Mouse (Mus musculus): ENCODE results near the gene Fosl1.

DNA sequence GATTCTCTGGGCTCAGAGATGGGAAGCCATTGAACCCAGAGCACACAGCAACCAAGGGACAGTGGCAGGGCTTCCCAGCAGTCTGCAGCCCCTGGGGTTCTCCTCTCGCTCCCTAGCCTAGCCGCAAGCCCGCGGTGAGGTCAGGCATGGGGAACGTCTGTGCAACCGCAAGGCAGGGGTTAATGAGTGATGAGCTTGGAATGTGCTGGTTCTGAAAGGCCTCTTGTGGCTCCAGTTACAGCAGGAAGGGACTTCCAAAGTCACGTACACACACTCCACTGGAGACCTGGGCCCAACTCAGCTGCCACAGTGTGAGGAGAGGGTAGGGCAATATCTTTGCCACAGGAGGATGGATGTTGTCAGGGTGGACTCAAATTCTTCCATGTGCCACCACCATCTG, 2.4 kb upstream of the Fosl1 start:
- TF ChIP-seq CTCF (IDR thresholded peaks at IDR 0.05; ENCODE audit: control insufficient read depth, insufficient read depth, low read length) (no peak), POLR2A (IDR thresholded peaks at IDR 0.05; ENCODE audit: borderline replicate concordance, control insufficient read depth, low read depth, low read length) (no peak)

All from bone marrow, adult 2 months (tissue).